Mouse (Mus musculus) stomach, embryonic 16.5 days (tissue): Measurements from ENCODE around the gene Spata5. TPM values are rescaled to one million over a fixed set of nuclear protein-coding genes. Genes with fewer than 3 reads are reported as not detected.
A peak's percentile ranks its signal among the peaks of the same experiment; 100 is the strongest.

Experiments used
- ATAC-seq: fragments of 200-750 bp; cut with Nextera tagmentation; 2 replicates; pipeline ENCODE4 v1.8.0; 2017; ENCODE audit warnings: moderate number of reproducible peaks, moderate TSS enrichment; ENCODE audit not compliant: insufficient read depth, low FRiP score
- H3K27ac ChIP-seq: fragments of 300-500 bp; sonication (generic); 2 replicates; pipeline ENCODE4 v1.5.1; 2014; ENCODE audit warnings: low read length
- H3K27me3 ChIP-seq: fragments of 300-500 bp; sonication (generic); 2 replicates; pipeline ENCODE4 v1.6.1; 2014; ENCODE audit warnings: low read length, control low read depth, mixed read lengths; ENCODE audit not compliant: control insufficient read depth, insufficient read depth
- H3K36me3 ChIP-seq: fragments of 300-500 bp; sonication (generic); 2 replicates; pipeline ENCODE4 v1.6.1; 2014; ENCODE audit warnings: low read length; ENCODE audit not compliant: control insufficient read depth, insufficient read depth
- H3K4me1 ChIP-seq: fragments of 300-500 bp; sonication (generic); 2 replicates; pipeline ENCODE4 v1.6.1; 2014; ENCODE audit warnings: low read length, control low read depth, mixed read lengths; ENCODE audit not compliant: control insufficient read depth, insufficient read depth
- H3K4me2 ChIP-seq: fragments of 300-500 bp; sonication (generic); 2 replicates; pipeline ENCODE4 v1.6.1; 2014; ENCODE audit warnings: low read depth, low read length, mixed read lengths
- H3K4me3 ChIP-seq: fragments of 300-500 bp; sonication (generic); replicated peaks from 2 replicates; pipeline ENCODE4 v1.5.1; 2014; ENCODE audit warnings: mild to moderate bottlenecking, low read length
- H3K9ac ChIP-seq: fragments of 300-500 bp; sonication (generic); 2 replicates; pipeline ENCODE4 v1.6.1; 2014; ENCODE audit warnings: low read length
- H3K9me3 ChIP-seq: fragments of 300-500 bp; sonication (generic); replicated peaks from 2 replicates; pipeline ENCODE4 v1.6.1; 2016; ENCODE audit warnings: low read length, control low read depth; ENCODE audit not compliant: control insufficient read depth
- WGBS: fragments of 180-500 bp; shearing (Covaris S2); extraction: QIAGEN DNeasy Blood & Tissue Kit; methylation state at CpG from one replicate; pipeline ENCODE4 v1.1.7; 2014; 5-methylcytosine and 5-hydroxymethylcytosine counted together
- polyA plus RNA-seq: library from polyadenylated mRNA; unstranded; fragments of >200 nt; fragmentation: Nextera tagmentation; extraction: Ambion mirVana; gene quantifications from 2 replicates; pipeline ENCODE4 v1.2.1, GENCODE M21; 2015

Gene Spata5
- 28.0 and 33.2 TPM in 2 replicates for polyA plus RNA-seq

- peak within 1 kb of the TSS; percentile 93 for H3K27ac ChIP-seq
- H3K27me3 ChIP-seq: no peaks in the 10 kb centered on the region
- peak within 1 kb of the TSS; percentile 86 for H3K9ac ChIP-seq
- H3K4me1 ChIP-seq: peaks cover 13% of the 10 kb centered on the region
- peak within 1 kb of the TSS; percentile 95 for H3K4me2 ChIP-seq
- peak within 1 kb of the TSS; percentile 99 for H3K4me3 ChIP-seq
- no peaks in the 10 kb centered on the region for H3K9me3 ChIP-seq
- ATAC-seq: peak; percentile 97
- WGBS: 1% methylated on average over 48 of the region's 50 CpGs
- no peaks in the 10 kb centered on the region for H3K36me3 ChIP-seq
Observed at GRCm38 (mm10) chr3:37419458-37419991, at the start of gene Spata5. Gene Spata5 (plus strand): TSS chr3:37419896.

DNA sequence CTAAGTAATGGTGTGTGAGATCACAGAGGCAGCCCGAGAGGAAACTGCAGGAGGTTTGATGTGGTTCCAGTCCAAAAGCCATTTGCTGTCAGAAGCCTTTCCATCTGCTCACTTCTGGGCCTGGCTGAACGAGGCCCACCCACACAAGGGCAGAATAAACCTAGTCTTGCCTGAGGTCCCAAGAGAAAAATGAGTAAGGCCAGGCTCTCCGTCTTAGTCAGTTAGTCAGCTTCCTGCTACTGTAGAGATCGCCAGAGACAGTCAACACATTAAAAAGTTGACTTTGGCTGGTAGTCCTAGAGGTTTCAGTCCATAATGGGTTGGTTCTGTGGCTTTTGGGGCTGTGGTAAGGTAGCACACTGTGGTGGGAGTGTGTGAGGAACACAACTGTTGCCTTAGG, 49.3 kb upstream of the Spata5 start:
- Histone ChIP-seq H3K27me3 (no peaks in the 10 kb centered on the region), H3K4me3 (no peak overlapping the region), H3K9ac (no peak overlapping the region), H3K4me2 (no peak overlapping the region), H3K9me3 (no peaks in the 10 kb centered on the region), H3K4me1 (no peaks in the 10 kb centered on the region), H3K27ac (no peak overlapping the region), H3K36me3 (no peaks in the 10 kb centered on the region)
- no peak for ATAC-seq
- WGBS: 50% methylated on average over 4 of the region's 4 CpGs

DNA sequence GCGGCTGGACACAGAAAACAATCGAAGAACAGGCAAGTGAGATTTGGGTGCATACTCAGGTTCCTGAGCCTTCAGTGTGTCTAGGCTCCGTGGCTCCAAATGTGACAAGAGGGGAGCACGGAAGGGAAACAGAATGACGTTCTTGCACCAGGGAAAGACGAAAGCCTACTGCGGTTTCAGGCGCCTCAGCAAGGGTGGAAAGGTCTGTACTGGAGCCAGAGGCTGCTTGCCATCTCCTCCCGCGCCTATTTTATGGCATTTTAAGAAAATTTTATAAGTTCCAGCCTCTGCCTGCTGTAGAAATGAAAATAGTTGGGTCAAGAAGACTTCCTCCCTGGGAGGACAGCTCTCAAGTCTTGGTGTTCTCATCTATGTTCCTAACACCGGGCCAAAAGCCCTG, 46.0 kb upstream of the Spata5 start:
- Histone ChIP-seq H3K36me3 (no peaks in the 10 kb centered on the region), H3K9ac (no peak overlapping the region), H3K27ac (no peak overlapping the region), H3K4me1 (no peaks in the 10 kb centered on the region; the same call in 1 of the 2 replicates), H3K27me3 (no peaks in the 10 kb centered on the region), H3K9me3 (no peaks in the 10 kb centered on the region), H3K4me2 (no peak overlapping the region), H3K4me3 (no peak overlapping the region)
- 81% methylated on average over 11 of the region's 11 CpGs for WGBS
- no peak for ATAC-seq

DNA sequence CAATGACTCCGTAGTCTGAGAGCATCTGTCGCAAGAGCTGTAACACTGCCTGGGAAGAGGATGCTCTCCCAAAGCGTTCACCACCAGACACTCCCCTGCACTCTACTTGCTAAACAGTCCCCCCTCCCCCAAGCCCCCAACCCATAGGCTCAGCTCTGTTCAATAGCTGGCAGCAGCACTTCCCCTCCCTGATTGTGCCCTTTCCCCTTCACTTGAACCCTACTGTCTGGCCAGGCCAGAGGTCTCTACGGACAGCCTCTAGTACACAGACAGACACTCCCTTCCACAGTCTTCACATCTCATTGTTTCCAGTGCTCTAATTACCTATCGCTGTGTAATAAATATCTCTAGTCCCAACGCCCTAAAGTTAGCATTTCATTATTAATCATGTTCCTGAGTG, 41.8 kb upstream of the Spata5 start:
- no peak for ATAC-seq
- 51% methylated on average over 6 of the region's 6 CpGs for WGBS
- H3K27ac ChIP-seq: no peak overlapping the region

GRCm38 (mm10) chr3:37378412-37378811, 41.3 kb upstream of the Spata5 start:
- H3K9me3 ChIP-seq: no peaks in the 10 kb centered on the region
- H3K4me2 ChIP-seq: no peak overlapping the region
- no peak overlapping the region for H3K4me3 ChIP-seq
- no peaks in the 10 kb centered on the region; the same call in 1 of the 2 replicates for H3K4me1 ChIP-seq
- no peak overlapping the region for H3K27ac ChIP-seq
- H3K36me3 ChIP-seq: no peaks in the 10 kb centered on the region
- 57% methylated on average over 6 of the region's 6 CpGs for WGBS
- H3K27me3 ChIP-seq: no peaks in the 10 kb centered on the region
- H3K9ac ChIP-seq: no peak overlapping the region
- no peak for ATAC-seq

More for the DNA sequence above, 41.8 kb upstream of the Spata5 start:
- no peak overlapping the region for H3K9ac ChIP-seq
- no peak overlapping the region for H3K4me3 ChIP-seq
- H3K4me2 ChIP-seq: no peak overlapping the region
- H3K36me3 ChIP-seq: no peaks in the 10 kb centered on the region
- no peaks in the 10 kb centered on the region for H3K27me3 ChIP-seq
- H3K4me1 ChIP-seq: no peaks in the 10 kb centered on the region; the same call in 1 of the 2 replicates
- no peaks in the 10 kb centered on the region for H3K9me3 ChIP-seq

- H3K9ac ChIP-seq: no peak overlapping the region
- no peaks in the 10 kb centered on the region for H3K27me3 ChIP-seq
- no peaks in the 10 kb centered on the region for H3K9me3 ChIP-seq
- ATAC-seq: no peak
- no peak overlapping the region for H3K4me3 ChIP-seq
- H3K4me2 ChIP-seq: no peak overlapping the region
- no peak overlapping the region for H3K27ac ChIP-seq
- H3K36me3 ChIP-seq: no peaks in the 10 kb centered on the region
- WGBS: 81% methylated on average over 14 of the region's 14 CpGs
- no peaks in the 10 kb centered on the region; the same call in 1 of the 2 replicates for H3K4me1 ChIP-seq
Observed at GRCm38 (mm10) chr3:37379201-37379600, 40.5 kb upstream of the Spata5 start.

GRCm38 (mm10) chr3:37379930-37380881, 39.5 kb upstream of the Spata5 start:
- 0 out of 2 replicates have a peak overlapping the region, but pooled peaks have one; percentile 10 for H3K4me2 ChIP-seq
- H3K9ac ChIP-seq: no peak overlapping the region
- H3K4me3 ChIP-seq: no peak overlapping the region
- peak; percentile 47; the same call in 1 of the 2 replicates for ATAC-seq
- WGBS: 55% methylated on average over 18 of the region's 18 CpGs
- no peaks in the 10 kb centered on the region; the same call in 1 of the 2 replicates for H3K4me1 ChIP-seq
- no peaks in the 10 kb centered on the region for H3K9me3 ChIP-seq
- H3K27me3 ChIP-seq: no peaks in the 10 kb centered on the region
- no peaks in the 10 kb centered on the region for H3K36me3 ChIP-seq
- peak overlapping the region; percentile 75 for H3K27ac ChIP-seq

- Histone ChIP-seq H3K36me3 (no peaks in the 10 kb centered on the region), H3K9ac (no peak overlapping the region), H3K27me3 (no peaks in the 10 kb centered on the region), H3K4me3 (no peak overlapping the region), H3K4me1 (no peaks in the 10 kb centered on the region; the same call in 1 of the 2 replicates), H3K4me2 (no peak overlapping the region), H3K27ac (no peak overlapping the region), H3K9me3 (no peaks in the 10 kb centered on the region)
- ATAC-seq: no peak
- 61% methylated on average over 6 of the region's 6 CpGs for WGBS
Observed at GRCm38 (mm10) chr3:37381457-37381856, 38.2 kb upstream of the Spata5 start.
